Mouse (Mus musculus) erythroid progenitor cell, adult 5-6 weeks (primary cell): Measurements from ENCODE around the gene Stard3nl. TPM values are rescaled to one million over a fixed set of nuclear protein-coding genes. Genes with fewer than 3 reads are reported as not detected.

Source experiments
- total RNA-seq, 2 experiments: library from RNA; stranded (forward) in 1 of 2; stranded (reverse) in 1 of 2; fragments of 150-400 nt in 1 of 2; fragments of 186-747, 209-891 nt in 1 of 2; gene quantifications; 2 replicates each; pipeline versions ENCODE4 v1.2.3 to v1.2.4; 2015 to 2017; ENCODE audit warnings: low replicate concordance in 2 of 2

Stard3nl gene
- total RNA-seq, 2 experiments from 2014 or later, result 5.7 to 56.6 TPM

Other genes starting within 250 kb of the Stard3nl start
- gene Epdr1, start 224.1 kb upstream of the Stard3nl start, total RNA-seq (2015; ENCODE audit: low replicate concordance), result 10.8 and 17.6 TPM in 2 replicates
- 8.0 and 16.9 TPM in 2 replicates for gene Epdr1, start 224.1 kb upstream of the Stard3nl start, total RNA-seq (2017; ENCODE audit: low replicate concordance)
- gene Sfrp4, start 227.3 kb upstream of the Stard3nl start, total RNA-seq (2015; ENCODE audit: low replicate concordance), result 2.9 and 5.0 TPM in 2 replicates
- 2.3 and 2.5 TPM in 2 replicates for gene Sfrp4, start 227.3 kb upstream of the Stard3nl start, total RNA-seq (2017; ENCODE audit: low replicate concordance)